Mouse (Mus musculus) urinary bladder, postnatal 25 days (tissue): ENCODE measurements around the gene Csmd2.

Source experiments
- DNase-seq: peaks from one replicate; pipeline ENCODE4 v3.0.0; 2022; ENCODE audit warnings: low spot score

Gene Csmd2

GRCm38 (mm10) chr4:127987784-127988455, at the start of gene Csmd2:
TSS of gene Csmd2 (plus strand) at chr4:127987857.
- DNase-seq: no peak

- DNase-seq: no peak
These were observed 40.0 kb upstream of the Csmd2 start for GRCm38 (mm10) chr4:127947696-127948095.

GRCm38 (mm10) chr4:127953006-127953710, 34.5 kb upstream of the Csmd2 start:
- no peak for DNase-seq

- no peak for DNase-seq
These were observed 18.6 kb upstream of the Csmd2 start for GRCm38 (mm10) chr4:127969101-127969500.

GRCm38 (mm10) chr4:127970018-127970421, 17.6 kb upstream of the Csmd2 start:
- DNase-seq: peak; percentile 15

- DNase-seq: no peak
These were observed 16.5 kb upstream of the Csmd2 start, which contains the start of gene CK137956 for GRCm38 (mm10) chr4:127970901-127971868. TSS of gene CK137956 (minus strand) at chr4:127970951.

GRCm38 (mm10) chr4:127972976-127973375, 14.7 kb upstream of the Csmd2 start:
- DNase-seq: no peak

GRCm38 (mm10) chr4:127981125-127981524, 6.5 kb upstream of the Csmd2 start:
- DNase-seq: no peak

- DNase-seq: no peak
These were observed 3.2 kb upstream of the Csmd2 start for GRCm38 (mm10) chr4:127984426-127984825.

GRCm38 (mm10) chr4:127985874-127986273, 1.8 kb upstream of the Csmd2 start:
- DNase-seq: no peak

GRCm38 (mm10) chr4:127986491-127987075, 1.1 kb upstream of the Csmd2 start:
- DNase-seq: no peak

- no peak for DNase-seq
These were observed 387 bp upstream of the Csmd2 start for GRCm38 (mm10) chr4:127987270-127987669.

GRCm38 (mm10) chr4:127988526-127989180, 996 bp downstream of the Csmd2 start:
- DNase-seq: no peak

- no peak for DNase-seq
These were observed 1.8 kb downstream of the Csmd2 start for GRCm38 (mm10) chr4:127989347-127989995.

GRCm38 (mm10) chr4:127999281-127999680, 11.6 kb downstream of the Csmd2 start:
- DNase-seq: no peak

- no peak for DNase-seq
These were observed 15.0 kb downstream of the Csmd2 start for GRCm38 (mm10) chr4:128002638-128003101.

- DNase-seq: no peak
These were observed 17.3 kb downstream of the Csmd2 start for GRCm38 (mm10) chr4:128004797-128005452.

GRCm38 (mm10) chr4:128019465-128019864, 31.8 kb downstream of the Csmd2 start:
- no peak for DNase-seq

GRCm38 (mm10) chr4:128028294-128028693, 40.6 kb downstream of the Csmd2 start:
- DNase-seq: no peak

- no peak for DNase-seq
These were observed 54.2 kb downstream of the Csmd2 start for GRCm38 (mm10) chr4:128041901-128042300.
